ENCODE assay signal across 11 mouse cellular contexts in the genomic region with DNA sequence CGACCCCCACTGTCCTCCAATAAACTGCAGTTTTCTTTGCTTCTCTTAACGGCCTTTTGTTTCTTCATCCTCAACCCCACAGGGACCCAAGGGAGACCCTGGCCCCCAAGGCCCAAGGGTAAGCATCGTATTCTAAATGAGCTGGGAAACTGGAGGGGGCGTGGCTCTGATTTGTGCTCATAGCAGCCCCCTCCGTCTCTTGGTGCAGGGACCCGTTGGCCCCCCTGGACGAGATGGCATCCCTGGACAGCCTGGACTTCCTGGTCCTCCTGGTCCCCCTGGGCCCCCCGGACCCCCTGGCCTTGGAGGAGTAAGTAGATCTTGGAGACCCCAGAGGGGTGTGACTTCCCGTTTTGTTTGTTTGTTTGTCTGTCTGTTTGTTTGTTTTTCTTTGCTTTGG. TPM values are rescaled to one million over a fixed set of nuclear protein-coding genes. Genes with fewer than 3 reads are reported as not detected.
A peak's percentile ranks its signal among the peaks of the same experiment; 100 is the strongest.
DNase-seq lines count a peak whose midpoint lies in the region; ATAC-seq and TF ChIP-seq lines count a peak whose summit lies in the region.
"Had no signal": no experiment of that assay in that cellular context is flagged by ENCODE, and none has a peak within 500 bp of the region (broad histone marks: within the 10 kb centered on the region; RNA-seq: fewer than 3 reads in every experiment).

No protein-coding gene starts in this region.

- no peak overlapping the region for H3K4me2 ChIP-seq in hindbrain, postnatal 0 days (ENCODE audit: low read depth, low read length)
- peak overlapping the region; percentile 45 for H3K4me2 ChIP-seq in hindbrain, embryonic 11.5 days (replicated peaks; ENCODE audit: low read depth, low read length)
- peak overlapping the region; percentile 61; the same call in 1 of the 2 replicates for H3K4me2 ChIP-seq in liver, postnatal 0 days (ENCODE audit: low read depth, low read length)

- peaks cover 97% of the 10 kb centered on the region for H3K27me3 ChIP-seq in hindbrain, embryonic 10.5 days (ENCODE audit: insufficient read depth, poor library complexity, severe bottlenecking)
- H3K27me3 ChIP-seq in hindbrain, postnatal 0 days (ENCODE audit: insufficient read depth, low read length) = peaks cover 25% of the 10 kb centered on the region; the same call in 1 of the 2 replicates
- peaks cover 98% of the 10 kb centered on the region for H3K27me3 ChIP-seq in embryonic facial prominence, embryonic 10.5 days (replicated peaks; ENCODE audit: low read depth, poor library complexity, severe bottlenecking)
- peaks cover 41% of the 10 kb centered on the region for H3K27me3 ChIP-seq in hindbrain, embryonic 11.5 days (ENCODE audit: control insufficient read depth, insufficient read depth, low read length)
- peaks cover 61% of the 10 kb centered on the region for H3K27me3 ChIP-seq in liver, postnatal 0 days (ENCODE audit: insufficient read depth, low read length)

- no peak for TF ChIP-seq CTCF in hindbrain, postnatal 0 days (IDR thresholded peaks at IDR 0.05; ENCODE audit: low read depth)
- TF ChIP-seq CTCF in liver, postnatal 0 days (IDR thresholded peaks at IDR 0.05; ENCODE audit: low read depth) = no peak
- no peak for TF ChIP-seq CTCF in layer of hippocampus, adult 2 months (conservative IDR thresholded peaks at IDR 0.05)

- no peak overlapping the region for H3K27ac ChIP-seq in hindbrain, embryonic 10.5 days
- no peak overlapping the region for H3K27ac ChIP-seq in hindbrain, postnatal 0 days
- no peak overlapping the region for H3K27ac ChIP-seq in embryonic facial prominence, embryonic 10.5 days (replicated peaks)
- no peak overlapping the region for H3K27ac ChIP-seq in hindbrain, embryonic 11.5 days (ENCODE audit: low read depth, low read length)
- no peak overlapping the region for H3K27ac ChIP-seq in liver, postnatal 0 days (ENCODE audit: low read depth)
- H3K27ac ChIP-seq in layer of hippocampus, adult 2 months = no peak overlapping the region

- H3K4me1 ChIP-seq in hindbrain, embryonic 10.5 days (replicated peaks) = peaks cover 43% of the 10 kb centered on the region
- peaks cover 4% of the 10 kb centered on the region; the same call in 1 of the 2 replicates for H3K4me1 ChIP-seq in hindbrain, postnatal 0 days (ENCODE audit: insufficient read depth, low read length)
- H3K4me1 ChIP-seq in embryonic facial prominence, embryonic 10.5 days = peaks cover 49% of the 10 kb centered on the region
- H3K4me1 ChIP-seq in hindbrain, embryonic 11.5 days (replicated peaks; ENCODE audit: control insufficient read depth, insufficient read depth, low read length) = no peaks in the 10 kb centered on the region
- H3K4me1 ChIP-seq in liver, postnatal 0 days (ENCODE audit: insufficient read depth) = 0 out of 2 replicates have a peak, but pooled peaks cover 6% of the 10 kb centered on the region

- no peak overlapping the region for H3K9ac ChIP-seq in hindbrain, postnatal 0 days (replicated peaks; ENCODE audit: low read length)
- no peak overlapping the region; the same call in 1 of the 2 replicates for H3K9ac ChIP-seq in hindbrain, embryonic 11.5 days (ENCODE audit: low read depth, low read length)
- no peak overlapping the region for H3K9ac ChIP-seq in liver, postnatal 0 days (replicated peaks)

- H3K4me3 ChIP-seq in hindbrain, embryonic 10.5 days = peak overlapping the region; percentile 52; the same call in 1 of the 2 replicates
- H3K4me3 ChIP-seq in hindbrain, postnatal 0 days (ENCODE audit: low read length) = no peak overlapping the region
- H3K4me3 ChIP-seq in embryonic facial prominence, embryonic 10.5 days = peak overlapping the region; percentile 60; the same call in 1 of the 2 replicates
- no peak overlapping the region for H3K4me3 ChIP-seq in hindbrain, embryonic 11.5 days (ENCODE audit: low read depth, low read length)
- peak overlapping the region; percentile 28; the same call in 1 of the 2 replicates for H3K4me3 ChIP-seq in liver, postnatal 0 days (ENCODE audit: low read depth, low read length)
- no peak overlapping the region for H3K4me3 ChIP-seq in layer of hippocampus, adult 2 months

- no peak for DNase-seq in hindbrain, embryonic 10.5 days (ENCODE audit: low spot score)
- DNase-seq in hindbrain, postnatal 0 days (ENCODE audit: low spot score) = no peak
- no peak for DNase-seq in embryonic facial prominence, embryonic 10.5 days (ENCODE audit: low spot score)
- DNase-seq in hindbrain, embryonic 11.5 days (ENCODE audit: low spot score) = no peak
- no peak for DNase-seq in liver, postnatal 0 days
- no peak for DNase-seq in layer of hippocampus, adult 2 months (ENCODE audit: low spot score in 2 of 2)
- DNase-seq in cerebellum, adult 9-11 months = no peak
- DNase-seq: adrenal gland, adult 8-10 months; thymus, adult 2 months had no signal

- no peak for ATAC-seq in hindbrain, postnatal 0 days
- no peak for ATAC-seq in hindbrain, embryonic 11.5 days (ENCODE audit: low FRiP score)
- no peak for ATAC-seq in liver, postnatal 0 days

- WGBS in hindbrain, embryonic 10.5 days = 24% methylated on average over 9 of the region's 9 CpGs
- 20% methylated on average over 9 of the region's 9 CpGs for WGBS in hindbrain, postnatal 0 days
- WGBS in embryonic facial prominence, embryonic 10.5 days = 25% methylated on average over 9 of the region's 9 CpGs
- 27% methylated on average over 9 of the region's 9 CpGs for WGBS in hindbrain, embryonic 11.5 days
- 27% methylated on average over 9 of the region's 9 CpGs for WGBS in liver, postnatal 0 days (ENCODE audit: insufficient replicate concordance)

- H3K36me3 ChIP-seq in hindbrain, embryonic 10.5 days = 0 out of 2 replicates have a peak, but pooled peaks cover 4% of the 10 kb centered on the region
- H3K36me3 ChIP-seq in hindbrain, postnatal 0 days (ENCODE audit: insufficient read depth, low read length) = no peaks in the 10 kb centered on the region
- peaks cover 38% of the 10 kb centered on the region for H3K36me3 ChIP-seq in embryonic facial prominence, embryonic 10.5 days (replicated peaks)
- no peaks in the 10 kb centered on the region for H3K36me3 ChIP-seq in hindbrain, embryonic 11.5 days (ENCODE audit: control insufficient read depth, insufficient read depth, low read length)
- no peaks in the 10 kb centered on the region for H3K36me3 ChIP-seq in liver, postnatal 0 days (replicated peaks; ENCODE audit: insufficient read depth, low read length)
- H3K36me3 ChIP-seq: G1E had no signal

- TF ChIP-seq EP300 in liver, postnatal 0 days (IDR thresholded peaks at IDR 0.05; ENCODE audit: low read depth) = no peak

- no peaks in the 10 kb centered on the region for H3K9me3 ChIP-seq in hindbrain, embryonic 10.5 days
- no peaks in the 10 kb centered on the region for H3K9me3 ChIP-seq in hindbrain, postnatal 0 days (ENCODE audit: low read length)
- H3K9me3 ChIP-seq in embryonic facial prominence, embryonic 10.5 days = no peaks in the 10 kb centered on the region
- H3K9me3 ChIP-seq in hindbrain, embryonic 11.5 days (ENCODE audit: control insufficient read depth, low read length) = no peaks in the 10 kb centered on the region
- H3K9me3 ChIP-seq in liver, postnatal 0 days (ENCODE audit: low read length) = no peaks in the 10 kb centered on the region
- H3K9me3 ChIP-seq: G1E had no signal

RNA-seq across cellular contexts. Expression of a gene that starts 2.3 kb away (rescaled TPM):
- polyA plus RNA-seq in hindbrain, embryonic 10.5 days (2016; fragmentation: Nextera tagmentation; extraction: Ambion mirVana) = 98.1 and 193 TPM in 2 replicates
- 48.3 and 53.0 TPM in 2 replicates for total RNA-seq in hindbrain, postnatal 0 days (2014; rRNA removed)
- 56.5 and 73.3 TPM in 2 replicates for polyA plus RNA-seq in hindbrain, postnatal 0 days (2015; fragmentation: Nextera tagmentation; extraction: Ambion mirVana)
- polyA plus RNA-seq in embryonic facial prominence, embryonic 10.5 days (2016; fragmentation: Nextera tagmentation; extraction: Ambion mirVana) = 61.5 and 88.8 TPM in 2 replicates
- 122 and 135 TPM in 2 replicates for polyA plus RNA-seq in hindbrain, embryonic 11.5 days (2014; fragmentation: Nextera tagmentation; extraction: Ambion mirVana)
- 29.8 and 37.8 TPM in 2 replicates for polyA plus RNA-seq in liver, postnatal 0 days (2015; fragmentation: Nextera tagmentation; extraction: Ambion mirVana)
- total RNA-seq in layer of hippocampus, adult 2 months (2021) = 10 to 100 TPM in 1 of 2 experiments, 1 to 10 TPM in 1; 9.6 to 14.0 TPM
- polyA plus RNA-seq: G1E had no signal

RNA-seq across cellular contexts. Expression of a gene that starts 29.1 kb away (rescaled TPM):
- not detected in 2 replicates for polyA plus RNA-seq in hindbrain, embryonic 10.5 days (2016; fragmentation: Nextera tagmentation; extraction: Ambion mirVana)
- not detected in 2 replicates for total RNA-seq in hindbrain, postnatal 0 days (2014; rRNA removed)
- not detected in 2 replicates for polyA plus RNA-seq in hindbrain, postnatal 0 days (2015; fragmentation: Nextera tagmentation; extraction: Ambion mirVana)
- polyA plus RNA-seq in embryonic facial prominence, embryonic 10.5 days (2016; fragmentation: Nextera tagmentation; extraction: Ambion mirVana) = not detected in 2 replicates
- polyA plus RNA-seq in hindbrain, embryonic 11.5 days (2014; fragmentation: Nextera tagmentation; extraction: Ambion mirVana) = not detected in 2 replicates
- not detected in 2 replicates for polyA plus RNA-seq in liver, postnatal 0 days (2015; fragmentation: Nextera tagmentation; extraction: Ambion mirVana)
- total RNA-seq in layer of hippocampus, adult 2 months (2021) = not detected
- total RNA-seq: adrenal gland, adult 8-10 months; G1E had no signal
- polyA plus RNA-seq: frontal cortex, adult 2 months; G1E had no signal

RNA-seq across cellular contexts. Expression of a gene that starts 37.8 kb away (rescaled TPM):
- 0.10 TPM in 1 of 2 replicates, not detected in the other for polyA plus RNA-seq in hindbrain, embryonic 10.5 days (2016; fragmentation: Nextera tagmentation; extraction: Ambion mirVana)
- total RNA-seq in hindbrain, postnatal 0 days (2014; rRNA removed) = 0.36 and 0.52 TPM in 2 replicates
- polyA plus RNA-seq in hindbrain, postnatal 0 days (2015; fragmentation: Nextera tagmentation; extraction: Ambion mirVana) = 0.26 and 0.28 TPM in 2 replicates
- polyA plus RNA-seq in embryonic facial prominence, embryonic 10.5 days (2016; fragmentation: Nextera tagmentation; extraction: Ambion mirVana) = 0.17 TPM in 1 of 2 replicates, not detected in the other
- polyA plus RNA-seq in hindbrain, embryonic 11.5 days (2014; fragmentation: Nextera tagmentation; extraction: Ambion mirVana) = 0.11 and 0.29 TPM in 2 replicates
- 0.13 and 0.96 TPM in 2 replicates for polyA plus RNA-seq in liver, postnatal 0 days (2015; fragmentation: Nextera tagmentation; extraction: Ambion mirVana)
- total RNA-seq in layer of hippocampus, adult 2 months (2021) = under 1 TPM in 1 of 2 experiments, not detected in 1; 0.44 TPM
- total RNA-seq: adrenal gland, adult 8-10 months had no signal
- polyA plus RNA-seq: G1E had no signal

RNA-seq across cellular contexts. Expression of a gene that starts 52.5 kb away (rescaled TPM):
- 10.4 and 11.8 TPM in 2 replicates for polyA plus RNA-seq in hindbrain, embryonic 10.5 days (2016; fragmentation: Nextera tagmentation; extraction: Ambion mirVana)
- total RNA-seq in hindbrain, postnatal 0 days (2014; rRNA removed) = 170 and 190 TPM in 2 replicates
- polyA plus RNA-seq in hindbrain, postnatal 0 days (2015; fragmentation: Nextera tagmentation; extraction: Ambion mirVana) = 18.8 and 19.4 TPM in 2 replicates
- 8.3 and 9.4 TPM in 2 replicates for polyA plus RNA-seq in embryonic facial prominence, embryonic 10.5 days (2016; fragmentation: Nextera tagmentation; extraction: Ambion mirVana)
- polyA plus RNA-seq in hindbrain, embryonic 11.5 days (2014; fragmentation: Nextera tagmentation; extraction: Ambion mirVana) = 12.4 and 16.2 TPM in 2 replicates
- 5.7 and 6.1 TPM in 2 replicates for polyA plus RNA-seq in liver, postnatal 0 days (2015; fragmentation: Nextera tagmentation; extraction: Ambion mirVana)
- total RNA-seq in layer of hippocampus, adult 2 months (2021) = 100 to 1,000 TPM; 967 to 974 TPM

Comparison
In these comparisons a context has a peak if more than half of its experiments do, and no peak if none do; other contexts are left out.
1. H3K4me3 ChIP-seq: peak in hindbrain, embryonic 10.5 days (single experiment), embryonic facial prominence, embryonic 10.5 days (single experiment) and liver, postnatal 0 days (single experiment); none in hindbrain, postnatal 0 days (single experiment), hindbrain, embryonic 11.5 days (single experiment) and layer of hippocampus, adult 2 months (single experiment).